Mouse (Mus musculus): ENCODE measurements around the gene Usp17lb.

GRCm38 (mm10) chr7:104843731-104844287, 1.4 kb upstream of the Usp17lb start:
- TF ChIP-seq CTCF (conservative IDR thresholded peaks at IDR 0.05; ENCODE audit: low read length) = no peak
- no peak for TF ChIP-seq POU5F1 (IDR thresholded peaks at IDR 0.05; ENCODE audit: borderline replicate concordance, low read length)
